Mouse (Mus musculus) cortical plate, adult 2 months (tissue): ENCODE measurements around the gene Nckap5l.

Experiments
- CTCF ChIP-seq: fragments of 200-500 bp; IDR thresholded peaks from 2 replicates; pipeline ENCODE4 v1.5.1; 2011; ENCODE audit warnings: mild to moderate bottlenecking, control low read depth, low read length; ENCODE audit not compliant: insufficient read depth; ENCODE audit errors: extremely low read depth
- POLR2A ChIP-seq: fragments of 200-500 bp; IDR thresholded peaks from 2 replicates; pipeline ENCODE4 v1.6.1; 2011; ENCODE audit warnings: mild to moderate bottlenecking, low read length, control low read depth; ENCODE audit not compliant: insufficient read depth; ENCODE audit errors: extremely low read depth

- TF ChIP-seq CTCF (no peak), POLR2A (no peak)
Observed at GRCm38 (mm10) chr15:99471677-99472063, 14.1 kb upstream of the Nckap5l start.
